Mouse (Mus musculus) right cerebral cortex, adult 18-20 months (tissue): Measurements from ENCODE around the gene Anks3.

Experiments used
- DNase-seq: peaks from one replicate; pipeline ENCODE4 v3.0.0; 2022; ENCODE audit warnings: mixed read lengths

Gene Anks3

DNA sequence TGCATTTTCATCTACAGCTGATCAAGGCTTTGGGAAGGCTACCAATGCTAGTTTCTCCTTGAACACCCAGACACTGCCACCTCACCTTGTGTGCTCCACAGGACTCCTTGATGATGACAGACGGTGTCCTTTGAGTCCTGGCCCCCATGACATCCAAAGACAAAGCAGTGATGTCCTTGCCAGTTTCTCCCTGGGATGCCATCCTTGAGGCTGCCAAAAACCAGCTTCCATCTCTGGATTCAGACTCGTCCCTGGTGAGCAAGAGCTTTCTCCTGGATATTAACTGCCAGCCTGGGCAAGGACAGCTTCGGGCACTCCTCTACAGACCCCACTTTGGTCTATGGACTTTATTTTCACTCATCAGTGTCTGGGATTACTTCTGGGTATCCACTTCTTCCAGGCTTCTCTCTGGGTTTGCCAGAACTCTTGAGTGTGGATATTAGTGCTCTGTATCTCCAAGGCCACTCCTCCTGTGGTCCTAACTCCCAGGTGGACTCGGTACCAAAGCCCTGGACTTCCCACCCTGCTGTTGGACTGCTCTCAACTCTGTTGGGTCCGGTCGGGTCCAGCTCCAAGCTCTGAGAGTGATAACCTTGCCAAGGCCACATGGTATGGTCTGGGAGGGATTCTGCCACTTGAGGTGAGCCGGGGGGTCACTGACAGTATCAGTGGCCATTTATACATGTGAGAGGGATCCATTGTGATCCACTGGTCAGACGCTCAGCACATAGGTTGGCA is 1.6 kb upstream of the Anks3 start:
- no peak for DNase-seq

DNA sequence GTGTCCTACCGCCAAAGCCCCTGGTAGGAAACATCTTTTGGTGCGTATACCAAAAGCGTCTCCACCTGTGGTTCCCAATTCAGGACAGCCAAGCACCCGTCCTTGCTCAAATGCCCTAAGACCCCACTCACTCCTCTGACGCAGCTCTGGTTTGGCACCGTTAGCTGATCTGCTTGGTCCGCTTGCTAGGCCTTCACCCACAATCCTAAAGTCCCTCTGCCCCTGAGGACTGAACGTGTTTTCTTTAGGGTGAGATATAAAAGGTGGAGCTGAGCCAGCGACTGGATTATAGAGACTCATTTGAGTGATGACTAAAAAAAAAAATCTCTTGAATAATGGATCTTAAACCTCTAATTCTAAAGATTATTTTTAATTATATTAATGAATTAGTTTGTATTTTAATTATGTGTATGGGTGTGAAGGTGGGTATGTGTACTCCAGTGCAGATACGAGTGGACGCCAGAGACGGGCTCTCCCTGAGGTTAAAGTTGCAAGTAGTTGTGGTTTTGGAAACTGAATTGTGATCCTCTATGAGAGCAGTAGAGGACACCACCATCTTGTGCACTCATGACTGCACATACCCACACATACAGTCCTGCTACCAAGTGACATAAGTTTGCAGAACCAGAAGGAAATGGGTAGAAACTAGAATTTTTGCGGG is 856 bp upstream of the Anks3 start:
- DNase-seq, result no peak

DNA sequence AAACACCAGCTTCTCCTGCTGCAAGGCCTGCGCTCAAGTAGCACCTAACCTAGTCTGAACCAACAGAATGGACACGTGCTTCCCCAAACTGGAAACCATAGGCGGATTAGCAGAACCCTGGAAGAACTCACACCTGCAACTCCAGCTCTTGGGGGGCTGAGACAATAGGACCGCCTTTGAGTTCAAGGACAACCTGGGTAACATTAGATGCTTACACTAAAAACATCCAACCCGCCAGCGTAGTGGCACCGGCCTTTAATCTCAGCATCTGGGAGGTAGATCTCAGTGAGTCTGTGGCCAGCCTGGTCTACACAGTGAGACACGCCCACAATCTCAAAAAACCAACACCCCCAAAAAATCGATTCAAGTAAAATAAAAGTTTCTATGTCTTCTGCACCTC is 659 bp downstream of the Anks3 start:
- no peak for DNase-seq

DNA sequence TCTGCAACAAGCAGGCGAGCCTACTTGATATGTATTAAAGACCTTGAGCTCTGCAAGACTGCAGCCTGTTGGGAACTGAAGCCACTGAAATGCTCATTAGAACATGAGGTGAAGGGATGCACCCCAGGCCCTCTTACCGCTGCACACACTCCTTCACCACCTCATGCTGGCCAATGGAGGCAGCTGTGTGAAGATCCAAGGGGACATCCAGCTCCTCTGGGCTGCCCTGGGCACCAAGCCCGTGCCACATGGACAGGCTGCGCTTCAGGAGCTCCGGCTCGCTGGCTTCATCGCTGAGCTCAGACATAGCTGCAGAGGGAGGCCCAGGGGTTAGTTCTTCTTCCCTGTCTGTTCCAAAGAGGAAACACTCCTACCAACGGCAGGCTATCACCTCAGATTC is 3.7 kb downstream of the Anks3 start:
- no peak for DNase-seq

DNA sequence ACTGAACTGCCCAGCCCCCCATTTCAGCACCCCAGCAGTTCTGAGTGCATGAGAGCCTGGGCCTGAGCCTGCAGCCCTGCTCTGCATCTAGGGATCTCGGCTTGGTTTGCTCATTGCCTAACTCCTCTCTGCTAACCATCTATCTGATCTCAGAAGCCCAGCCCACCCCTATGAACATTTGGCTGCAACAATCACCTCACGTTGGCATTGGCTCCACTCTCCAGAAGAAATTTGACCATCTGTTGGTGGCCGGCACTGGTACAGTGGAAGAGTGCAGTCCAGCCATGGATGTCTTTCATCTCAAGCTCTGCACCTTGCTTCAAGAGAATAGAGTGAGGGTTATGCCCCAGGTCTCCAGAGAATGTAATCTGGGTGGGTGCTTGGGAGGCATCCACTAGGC is 6.6 kb downstream of the Anks3 start:
- DNase-seq, result no peak

DNA sequence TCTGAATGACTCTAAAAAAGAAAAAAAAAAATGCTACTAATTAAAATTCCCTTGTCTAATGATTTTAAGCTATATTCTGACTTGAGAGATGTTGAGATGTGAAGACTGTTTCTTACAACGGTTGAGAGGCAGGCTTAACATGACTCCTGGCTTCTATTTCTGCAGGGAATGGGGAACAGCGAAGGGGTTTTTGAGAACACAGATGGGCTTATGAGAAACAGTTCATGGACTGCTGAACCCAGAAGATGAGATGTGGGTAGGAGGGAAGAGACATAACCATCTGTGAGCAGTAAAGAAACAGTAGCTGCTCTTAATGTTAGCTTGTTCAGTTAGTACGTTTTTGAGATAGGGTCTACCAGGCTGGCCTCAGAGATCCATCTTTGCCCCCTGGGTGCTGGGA is 7.4 kb downstream of the Anks3 start:
- no peak for DNase-seq

DNA sequence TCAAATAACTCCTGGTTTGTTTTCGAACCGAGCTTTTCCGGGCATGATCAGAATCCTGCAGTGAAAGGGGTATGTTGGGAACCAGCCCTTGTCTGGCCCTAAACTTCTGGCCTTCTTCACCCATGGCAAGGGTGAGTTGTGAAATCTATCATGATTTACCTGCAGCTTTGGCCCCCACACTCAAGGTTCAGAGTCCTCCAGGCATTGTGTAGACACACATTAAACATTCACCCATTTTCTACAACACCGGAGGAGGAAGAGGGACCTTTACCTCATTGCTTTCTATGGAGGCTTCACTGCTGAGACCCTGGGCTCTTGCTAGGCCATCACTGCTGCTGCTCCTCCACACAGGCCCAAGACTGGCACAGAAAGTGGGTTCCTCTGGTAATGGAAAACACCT is 16.6 kb downstream of the Anks3 start:
- no peak for DNase-seq

DNA sequence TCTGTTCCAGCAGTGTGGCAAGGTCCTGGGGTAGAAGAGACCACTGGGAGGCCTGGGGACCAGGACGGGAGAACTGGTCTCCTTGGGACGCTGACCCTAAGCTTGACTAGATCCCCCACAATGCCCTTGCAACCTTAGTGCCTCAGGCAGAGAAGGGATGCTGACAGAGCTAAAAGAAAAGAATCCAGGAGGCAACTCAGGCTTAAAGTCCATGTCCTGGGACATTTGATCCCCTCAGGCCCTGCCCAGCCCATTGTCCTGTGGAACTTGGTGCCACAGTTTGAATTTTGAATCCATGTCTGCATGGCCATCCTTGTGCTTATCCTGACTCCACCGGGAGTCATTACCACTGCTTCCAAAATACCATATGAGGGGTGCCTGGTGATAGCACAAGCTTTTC is 17.9 kb downstream of the Anks3 start:
- no peak for DNase-seq

DNA sequence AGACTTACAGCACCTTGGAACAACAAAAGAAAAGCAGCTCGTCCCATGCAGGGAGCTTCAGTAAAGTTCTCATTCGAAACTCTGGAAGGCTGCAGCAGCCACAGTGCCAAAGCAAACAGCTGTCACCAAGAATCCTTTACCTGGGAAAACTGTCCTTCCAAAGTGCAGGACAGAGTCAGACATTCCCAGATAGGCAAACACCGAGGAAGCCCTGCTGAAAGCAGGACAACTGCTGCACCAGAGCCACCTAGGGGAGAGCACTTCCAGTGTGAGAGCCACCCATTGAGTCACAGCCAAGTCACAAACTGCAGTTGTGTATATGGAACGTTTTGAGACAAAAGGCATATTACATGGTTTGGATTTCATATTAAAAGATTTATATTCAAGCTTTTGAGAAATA is 18.6 kb downstream of the Anks3 start:
- no peak for DNase-seq

DNA sequence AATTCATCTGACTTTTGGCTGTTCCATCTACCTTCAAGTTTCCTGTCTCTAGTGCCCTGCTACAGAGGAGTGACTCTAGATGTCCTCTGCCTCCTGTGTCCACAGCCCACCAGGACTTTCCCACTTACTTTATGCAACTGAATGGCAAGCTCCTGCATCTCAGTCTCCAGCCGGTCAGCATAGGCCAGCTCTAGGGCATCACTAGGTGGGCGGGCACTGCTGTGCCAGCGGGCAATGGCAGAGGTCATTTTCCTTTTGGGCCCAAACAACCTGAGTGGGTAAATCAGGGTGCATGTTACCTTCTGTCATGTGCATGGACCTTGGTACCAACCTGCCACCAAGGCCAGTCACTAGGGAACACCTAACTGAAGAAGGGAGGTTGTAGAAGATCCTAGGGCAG is 20.6 kb downstream of the Anks3 start:
- no peak for DNase-seq

DNA sequence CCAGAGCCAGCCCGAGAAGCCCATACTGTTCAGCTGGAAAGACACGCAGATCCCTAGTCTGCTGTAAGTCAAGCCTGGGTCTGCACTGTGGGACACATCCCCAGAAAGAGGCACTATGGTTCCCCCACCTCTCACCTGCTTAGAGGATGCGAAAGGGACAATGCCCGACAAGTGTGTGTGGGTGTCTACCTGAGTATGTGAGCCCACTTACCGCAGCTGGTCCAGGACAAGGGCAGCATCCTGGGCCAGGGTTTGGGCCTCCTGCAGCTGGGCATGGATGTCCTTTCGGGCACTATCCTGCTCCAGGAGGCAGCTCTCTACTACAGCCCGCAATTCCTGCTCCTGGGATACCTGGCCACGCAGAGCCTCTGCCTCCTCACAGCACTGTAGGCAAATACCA is 21.1 kb downstream of the Anks3 start:
- DNase-seq, result no peak

DNA sequence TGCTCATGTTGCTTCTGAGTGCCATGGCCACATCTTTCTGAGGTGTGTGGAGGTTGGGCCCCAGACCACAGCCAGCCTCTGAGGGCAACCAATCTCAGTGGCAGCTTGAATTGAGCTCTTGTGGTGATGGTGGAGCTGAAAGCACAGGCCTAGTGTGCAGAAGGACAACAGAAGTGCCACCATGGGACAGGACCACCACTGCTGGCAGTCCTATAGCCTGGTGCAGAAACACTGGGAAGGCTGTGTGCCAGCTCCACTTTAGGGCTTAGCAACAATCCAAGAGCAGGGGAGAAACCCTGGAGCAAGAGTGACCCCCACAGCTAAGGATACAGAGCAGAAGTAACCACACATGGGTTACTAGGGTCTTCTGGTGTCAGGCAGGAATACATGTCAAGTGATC is 23.0 kb downstream of the Anks3 start:
- no peak for DNase-seq

DNA sequence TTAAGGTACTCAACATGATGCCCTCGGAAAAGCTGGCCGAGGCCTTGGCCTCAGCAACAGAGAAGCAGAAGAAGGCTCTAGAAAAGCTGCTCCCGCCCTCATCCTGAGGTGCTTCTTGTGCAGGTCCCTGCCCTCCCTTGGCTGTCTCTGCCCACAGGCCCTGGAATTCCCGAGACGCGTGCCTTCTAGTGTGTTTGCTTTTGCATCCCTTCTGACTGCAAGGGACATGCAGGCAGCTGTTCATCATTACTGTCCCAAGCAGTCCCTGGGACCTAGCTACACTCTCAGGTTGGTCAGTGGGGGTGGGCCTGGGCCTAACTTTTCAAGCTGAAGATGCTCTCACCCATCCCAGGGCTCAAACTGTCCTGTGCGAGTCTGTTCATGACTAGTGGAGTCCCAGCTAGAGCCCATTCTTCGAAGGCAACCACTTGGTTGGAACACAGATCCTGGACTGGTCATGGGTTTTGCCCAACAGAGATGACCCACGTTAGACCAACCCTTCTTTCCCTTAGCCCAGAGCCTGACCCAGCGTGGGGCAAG is 23.6 kb downstream of the Anks3 start:
- DNase-seq, result no peak

DNA sequence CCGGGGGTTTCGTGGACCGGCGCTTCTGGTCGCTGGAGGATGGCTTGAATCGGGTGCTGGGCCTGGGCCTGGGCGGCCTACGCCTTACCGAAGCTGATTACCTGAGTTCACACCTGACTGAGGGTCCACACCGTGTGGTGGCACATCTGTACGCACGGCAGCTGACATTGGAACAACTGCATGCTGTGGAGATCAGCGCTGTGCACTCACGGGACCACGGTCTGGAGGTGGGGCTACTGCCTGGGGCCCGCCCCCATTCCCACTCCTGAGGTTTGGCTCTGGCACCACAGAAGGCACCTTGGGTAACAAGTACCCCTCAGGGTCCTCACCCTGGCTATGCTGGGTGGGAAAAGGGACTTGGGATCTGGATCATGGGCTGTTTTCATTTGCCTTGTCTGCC is 24.6 kb downstream of the Anks3 start:
- DNase-seq, result no peak

DNA sequence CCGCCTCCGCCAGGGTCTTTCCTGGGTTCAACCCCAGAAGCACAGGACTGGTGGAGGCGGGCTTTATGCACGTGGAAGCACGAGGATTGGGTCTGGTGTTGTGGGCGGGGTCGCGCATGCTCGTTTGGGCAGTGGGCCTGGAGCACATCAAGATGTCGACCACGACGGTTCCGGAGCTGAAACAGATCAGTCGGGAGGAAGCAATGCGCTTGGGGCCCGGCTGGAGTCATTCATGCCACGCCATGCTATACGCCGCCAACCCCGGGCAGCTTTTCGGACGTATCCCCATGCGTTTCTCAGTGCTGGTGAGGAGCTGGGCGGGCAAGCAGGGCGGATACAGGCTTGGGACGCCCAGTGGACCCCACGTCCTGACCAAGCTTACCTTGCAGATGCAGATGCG is 25.0 kb downstream of the Anks3 start:
- peak; percentile 97 for DNase-seq

DNA sequence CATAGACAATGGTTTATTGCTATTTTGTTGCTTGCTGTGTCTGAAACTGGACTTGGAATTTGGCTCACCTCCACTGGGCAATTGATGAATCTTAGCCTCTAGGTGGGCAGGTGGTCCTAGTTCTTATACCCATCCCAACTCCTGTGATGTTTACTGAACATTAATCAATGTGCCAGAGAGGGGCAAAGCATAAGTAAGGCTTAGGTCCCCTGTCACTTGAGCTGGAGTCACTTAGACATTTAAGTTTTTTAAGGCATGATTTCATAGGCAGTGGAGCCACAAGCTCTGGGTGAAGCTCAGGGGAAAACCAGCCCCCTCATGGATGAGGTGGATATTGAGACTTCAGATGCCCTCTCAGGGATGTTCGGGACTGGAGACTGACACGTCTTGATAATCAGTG is 25.5 kb downstream of the Anks3 start, which contains the start of gene Nudt16l1:
TSS of gene Nudt16l1 (plus strand) at position 301 of the 400 bp plus-strand sequence.
- no peak for DNase-seq

DNA sequence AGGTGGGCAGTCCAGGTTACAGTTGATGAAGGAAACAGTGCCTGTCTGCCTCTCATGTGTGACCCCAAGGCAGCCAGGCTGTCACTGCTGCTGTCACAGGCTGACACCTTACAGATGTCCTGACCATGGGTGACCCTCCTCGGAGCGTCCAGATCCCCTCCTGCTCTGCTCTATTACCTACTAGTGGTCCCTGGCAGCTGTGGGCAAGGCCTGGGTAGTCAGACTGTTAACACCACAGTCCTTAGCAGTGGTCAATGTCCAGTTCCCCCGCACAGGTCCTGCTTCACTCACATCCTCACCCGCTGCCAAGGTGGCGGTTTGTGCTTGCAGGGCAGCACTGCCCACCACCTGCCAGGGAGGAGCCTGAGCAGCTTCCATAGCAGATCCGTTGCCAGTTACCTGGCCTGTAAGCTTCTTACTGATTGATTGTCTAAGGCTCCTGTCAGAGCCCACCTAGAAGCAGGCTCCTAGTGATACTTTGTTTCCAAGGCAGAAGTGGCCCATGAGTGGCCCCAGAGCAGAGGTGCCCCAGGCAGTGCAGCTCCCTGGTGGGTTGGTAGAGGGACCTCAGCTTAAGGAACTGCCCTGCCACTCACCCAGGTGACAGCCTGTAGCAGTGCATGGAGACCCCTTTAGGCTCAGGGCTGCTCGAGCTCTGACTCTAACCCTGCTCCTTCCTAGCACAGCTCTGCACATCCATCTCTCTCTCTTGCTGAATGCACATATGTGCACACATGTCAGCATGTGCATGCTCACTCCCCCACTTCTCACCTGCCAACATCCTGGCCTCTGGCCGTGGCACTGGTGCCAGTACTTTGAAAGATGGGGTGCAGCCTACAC is 26.4 kb downstream of the Anks3 start:
- DNase-seq, result no peak

DNA sequence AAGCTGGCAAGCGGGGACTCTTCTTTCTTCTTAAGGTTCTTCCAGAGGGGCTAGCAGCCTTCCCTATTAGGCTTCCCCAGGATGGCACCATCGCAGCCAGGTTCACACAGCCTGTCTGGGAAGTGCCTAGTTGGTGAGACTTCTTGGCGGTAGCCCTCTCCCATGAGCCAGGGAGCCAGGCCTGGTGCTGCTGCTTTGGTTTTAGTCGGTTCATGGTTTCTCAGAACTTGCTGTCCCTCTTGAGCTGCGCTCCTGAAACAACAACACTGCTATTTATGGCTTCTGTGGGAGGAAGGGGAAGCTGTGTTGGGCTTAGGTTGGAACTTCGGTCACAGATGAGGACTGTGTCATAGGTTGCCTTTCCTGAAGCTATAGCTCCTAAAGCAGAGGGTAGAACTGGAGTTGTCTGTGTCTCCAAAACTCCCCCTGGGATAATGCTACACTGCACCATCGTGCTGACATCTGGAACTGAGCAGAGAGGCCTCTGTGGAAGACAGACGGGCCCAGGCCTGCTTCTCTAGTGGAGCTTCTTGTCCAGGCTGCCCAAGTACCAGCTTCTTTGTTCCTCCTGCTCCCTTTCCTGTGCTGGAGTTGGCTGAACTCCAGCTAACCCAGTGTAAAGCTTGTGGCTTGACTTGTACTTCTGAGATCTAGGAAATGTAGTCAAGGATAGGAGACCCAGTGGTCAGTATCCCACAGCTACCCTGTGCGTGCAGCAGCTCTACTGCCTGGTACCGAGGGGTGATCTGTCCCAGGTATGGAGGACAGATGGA is 27.9 kb downstream of the Anks3 start:
- no peak for DNase-seq

DNA sequence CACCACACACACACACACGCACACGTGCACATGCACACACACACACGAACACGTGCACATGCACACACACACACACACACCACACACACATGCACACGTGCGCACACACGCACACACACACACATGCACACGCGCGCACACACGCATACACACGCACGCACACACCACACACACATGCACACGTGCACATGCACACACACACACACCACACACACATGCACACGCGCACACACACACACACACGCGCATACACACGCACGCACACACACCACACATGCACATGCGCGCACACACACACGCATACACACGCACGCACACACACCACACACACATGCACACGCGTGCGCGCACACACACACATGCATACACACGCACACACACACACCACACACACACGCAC is 28.6 kb downstream of the Anks3 start:
- no peak for DNase-seq

DNA sequence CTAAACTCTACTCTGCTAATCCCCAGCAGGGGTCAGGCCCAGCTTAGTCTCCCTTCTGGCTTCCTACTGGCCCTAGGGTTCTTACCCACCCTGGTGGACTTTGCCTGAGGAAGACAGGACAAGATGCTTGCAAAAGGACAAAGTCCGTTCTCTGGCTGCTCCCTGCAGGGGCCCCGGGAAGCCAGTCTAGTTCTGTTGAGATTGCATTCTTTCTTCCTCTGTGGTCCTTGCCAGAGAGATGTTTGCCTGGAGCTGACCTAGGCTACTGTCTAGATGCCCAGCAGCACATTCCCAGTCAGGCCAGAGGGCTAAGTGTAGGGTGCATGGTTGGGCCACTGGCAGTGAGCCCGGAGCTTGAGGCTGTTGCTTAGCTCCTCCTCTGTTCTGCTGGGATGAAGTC is 31.6 kb downstream of the Anks3 start:
- no peak for DNase-seq

DNA sequence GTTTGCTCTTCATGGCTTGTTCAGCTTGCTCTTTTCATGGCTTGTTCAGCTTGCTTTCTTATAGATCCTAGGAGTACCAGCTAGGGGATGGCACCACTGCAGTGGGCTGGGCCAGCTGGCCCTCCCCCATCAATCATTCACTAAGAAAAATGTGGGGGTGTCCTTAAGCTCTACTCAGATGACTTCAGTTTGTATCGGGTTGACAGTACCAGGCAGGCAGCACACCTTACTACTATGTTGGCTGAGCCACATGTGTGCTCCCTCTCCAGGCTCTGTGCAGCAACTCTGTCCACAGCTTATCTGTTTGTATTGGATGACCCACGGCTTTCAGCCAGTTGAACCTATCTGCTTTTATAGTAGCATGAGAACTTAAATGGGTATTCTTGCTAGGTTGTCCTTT is 35.5 kb downstream of the Anks3 start:
- no peak for DNase-seq

DNA sequence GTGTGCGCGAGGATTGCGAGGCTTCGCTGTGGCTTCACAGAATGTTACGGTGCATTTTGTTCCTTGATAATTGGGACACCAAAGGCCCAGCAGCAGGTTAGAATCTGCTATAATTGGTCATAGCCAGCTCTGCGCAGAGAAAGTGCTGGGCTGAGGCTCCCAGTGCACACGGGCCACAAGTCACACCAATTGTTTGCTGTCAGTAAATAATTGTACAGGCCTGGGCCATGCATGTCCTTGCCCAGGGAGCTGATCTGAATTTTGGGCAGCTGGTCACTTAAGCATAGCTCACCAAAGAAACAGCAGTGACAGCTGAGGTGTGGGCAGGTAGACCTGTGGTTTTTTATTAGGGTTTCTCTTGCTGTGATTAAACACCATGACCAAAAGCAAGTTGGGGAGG is 36.0 kb downstream of the Anks3 start:
- DNase-seq, result no peak

DNA sequence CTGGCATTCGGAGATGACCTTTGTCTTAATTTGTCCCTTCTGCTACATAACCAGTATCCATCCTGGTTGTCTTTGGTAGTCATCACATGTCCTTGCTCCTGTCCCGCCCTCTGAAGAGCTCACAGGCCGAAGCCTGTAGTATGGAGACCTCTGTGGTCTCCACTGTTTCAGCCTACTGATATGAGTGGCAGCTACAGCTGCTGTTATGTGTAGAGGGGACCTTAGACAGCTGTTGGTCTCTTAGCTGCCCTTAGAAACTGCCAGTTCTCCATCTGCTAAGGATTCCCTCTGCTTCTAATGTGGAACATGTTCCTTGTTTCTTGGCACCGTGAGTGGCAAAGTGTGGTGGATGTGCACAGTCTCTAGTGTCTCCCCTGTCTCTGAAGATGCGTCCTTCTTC is 40.0 kb downstream of the Anks3 start:
- DNase-seq, result no peak
